Mouse (Mus musculus) CH12.LX (cell line): Measurements from ENCODE around the gene Arhgef3. TPM values are rescaled to one million over a fixed set of nuclear protein-coding genes. Genes with fewer than 3 reads are reported as not detected.

Source experiments
- DNase-seq: peaks from one replicate; pipeline ENCODE4 v3.0.0-alpha.2; 2013; ENCODE audit errors: extremely low read depth
- H3K27ac ChIP-seq: 2 replicates; pipeline ENCODE4 v1.5.1; 2012; ENCODE audit warnings: low read depth, mild to moderate bottlenecking, control low read depth, moderate library complexity; ENCODE audit not compliant: insufficient read depth
- H3K27me3 ChIP-seq: replicated peaks from 2 replicates; pipeline ENCODE3; 2012; ENCODE audit warnings: inconsistent platforms
- H3K36me3 ChIP-seq, 2 experiments: replicated peaks in 1 of 2; 2 replicates each; pipeline versions ENCODE3 to v1.6.1; 2012; ENCODE audit warnings: inconsistent platforms in 1 of 2, low read length in 1 of 2, mild to moderate bottlenecking in 1 of 2, mixed read lengths in 1 of 2, moderate library complexity in 1 of 2; ENCODE audit not compliant: control insufficient read depth in 1 of 2, insufficient read depth in 1 of 2
- H3K4me1 ChIP-seq, 2 experiments: 2 replicates each; pipeline ENCODE4 v1.6.1; 2012; ENCODE audit warnings: inconsistent platforms in 1 of 2, moderate library complexity in 1 of 2; ENCODE audit not compliant: insufficient read depth in 2 of 2, control insufficient read depth in 1 of 2
- H3K4me2 ChIP-seq: 2 replicates; pipeline ENCODE4 v1.6.1; 2012; ENCODE audit warnings: low read depth, mild to moderate bottlenecking, control low read depth; ENCODE audit not compliant: poor library complexity, insufficient read depth, severe bottlenecking
- H3K4me3 ChIP-seq, 3 experiments: fragments of 150-350 bp in 1 of 3; sonication (generic) in 1 of 3; replicated peaks in 1 of 3; 2 replicates each; pipeline versions ENCODE3 to v1.5.1; 2011 to 2012; ENCODE audit warnings: low read depth in 2 of 3, low read length in 2 of 3, mild to moderate bottlenecking in 2 of 3, moderate library complexity in 2 of 3, control low read depth in 1 of 3, improper control_type of control experiment in 1 of 3, inconsistent platforms in 1 of 3, mixed read lengths in 1 of 3; ENCODE audit not compliant: poor library complexity in 1 of 3
- H3K79me2 ChIP-seq: replicated peaks from 2 replicates; pipeline ENCODE4 v1.6.1; 2012; ENCODE audit warnings: mild to moderate bottlenecking, moderate library complexity; ENCODE audit not compliant: control insufficient read depth, poor library complexity, insufficient read depth, severe bottlenecking; ENCODE audit errors: extremely low read depth
- H3K9ac ChIP-seq: 2 replicates; pipeline ENCODE4 v1.6.1; 2012; ENCODE audit warnings: low read depth, mild to moderate bottlenecking, control low read depth, moderate library complexity; ENCODE audit not compliant: insufficient read depth
- H3K9me3 ChIP-seq: replicated peaks from 2 replicates; pipeline ENCODE3; 2012; ENCODE audit warnings: low read length, inconsistent platforms, mixed read lengths
- CHD1 ChIP-seq: IDR thresholded peaks from 2 replicates; pipeline ENCODE4 v1.6.1; 2012; ENCODE audit warnings: low read depth, low read length, improper control_type of control experiment, inconsistent platforms
- CTCF ChIP-seq, 2 experiments: IDR thresholded peaks in 1 of 2; conservative IDR thresholded peaks in 1 of 2; 2 replicates each; pipeline ENCODE4 v1.5.1; 2011 to 2012; ENCODE audit warnings: low read depth in 2 of 2, low read length in 2 of 2, improper control_type of control experiment in 1 of 2, inconsistent platforms in 1 of 2, mild to moderate bottlenecking in 1 of 2, moderate library complexity in 1 of 2
- E2F4 ChIP-seq: IDR thresholded peaks from 2 replicates; pipeline ENCODE4 v1.6.1; 2011; ENCODE audit warnings: low read depth, low read length, improper control_type of control experiment; ENCODE audit not compliant: insufficient replicate concordance
- EP300 ChIP-seq: IDR thresholded peaks from 2 replicates; pipeline ENCODE4 v1.6.1; 2011; ENCODE audit warnings: low read length, improper control_type of control experiment
- ETS1 ChIP-seq: conservative IDR thresholded peaks from 2 replicates; pipeline ENCODE4 v1.6.1; 2012; ENCODE audit warnings: low read depth, mild to moderate bottlenecking, inconsistent platforms, low read length, improper control_type of control experiment, moderate library complexity
- GABPA ChIP-seq: IDR thresholded peaks from 2 replicates; pipeline ENCODE4 v1.6.1; 2012; ENCODE audit warnings: low read depth, low read length, improper control_type of control experiment, inconsistent platforms; ENCODE audit not compliant: insufficient replicate concordance
- MAFK ChIP-seq: IDR thresholded peaks from 2 replicates; pipeline ENCODE4 v1.6.1; 2011; ENCODE audit warnings: low read length, improper control_type of control experiment; ENCODE audit not compliant: insufficient replicate concordance
- MAX ChIP-seq: IDR thresholded peaks from 2 replicates; pipeline ENCODE4 v1.6.1; 2011; ENCODE audit warnings: low read length, improper control_type of control experiment
- MAZ ChIP-seq: IDR thresholded peaks from 2 replicates; pipeline ENCODE4 v1.6.1; 2012; ENCODE audit warnings: low read depth, mild to moderate bottlenecking, inconsistent platforms, low read length, improper control_type of control experiment, moderate library complexity
- MEF2A ChIP-seq: IDR thresholded peaks from 2 replicates; pipeline ENCODE4 v1.6.1; 2014; ENCODE audit warnings: low read depth, mild to moderate bottlenecking, inconsistent platforms, low read length, improper control_type of control experiment, borderline replicate concordance
- MXI1 ChIP-seq: IDR thresholded peaks from 2 replicates; pipeline ENCODE4 v1.6.1; 2011; ENCODE audit warnings: mild to moderate bottlenecking, low read depth, low read length, improper control_type of control experiment
- NRF1 ChIP-seq: IDR thresholded peaks from 2 replicates; pipeline ENCODE4 v1.6.1; 2014; ENCODE audit warnings: low read depth, mild to moderate bottlenecking, inconsistent platforms, low read length, improper control_type of control experiment, moderate library complexity
- PAX5 ChIP-seq: IDR thresholded peaks from 2 replicates; pipeline ENCODE4 v1.6.1; 2012; ENCODE audit warnings: low read length, inconsistent platforms, mixed read lengths
- POLR2A ChIP-seq: IDR thresholded peaks from 2 replicates; pipeline ENCODE4 v1.6.1; 2011; ENCODE audit warnings: low read depth, mild to moderate bottlenecking, improper control_type of control experiment, low read length
- POLR2AphosphoS2 ChIP-seq: IDR thresholded peaks from 2 replicates; pipeline ENCODE4 v1.6.1; 2011; ENCODE audit warnings: low read depth, low read length, improper control_type of control experiment
- RCOR1 ChIP-seq: conservative IDR thresholded peaks from 2 replicates; pipeline ENCODE4 v1.6.1; 2012; ENCODE audit warnings: low read depth, mild to moderate bottlenecking, inconsistent platforms, low read length, improper control_type of control experiment
- SIN3A ChIP-seq: IDR thresholded peaks from 2 replicates; pipeline ENCODE4 v1.6.1; 2012; ENCODE audit warnings: low read length, improper control_type of control experiment, inconsistent platforms
- SMC3 ChIP-seq: IDR thresholded peaks from 2 replicates; pipeline ENCODE4 v1.6.1; 2011; ENCODE audit warnings: low read depth, low read length, improper control_type of control experiment
- TBP ChIP-seq: conservative IDR thresholded peaks from 2 replicates; pipeline ENCODE4 v1.6.1; 2011; ENCODE audit warnings: low read depth, low read length, improper control_type of control experiment
- TCF12 ChIP-seq: IDR thresholded peaks from 2 replicates; pipeline ENCODE4 v1.6.1; 2014; ENCODE audit warnings: low read depth, mild to moderate bottlenecking, inconsistent platforms, low read length, improper control_type of control experiment
- USF1 ChIP-seq: IDR thresholded peaks from 2 replicates; pipeline ENCODE4 v1.6.1; 2014; ENCODE audit warnings: low read depth, mild to moderate bottlenecking, inconsistent platforms, low read length, improper control_type of control experiment
- USF2 ChIP-seq: conservative IDR thresholded peaks from 2 replicates; pipeline ENCODE4 v1.6.1; 2011; ENCODE audit warnings: low read depth, low read length, improper control_type of control experiment
- ZKSCAN1 ChIP-seq: IDR thresholded peaks from 2 replicates; pipeline ENCODE4 v1.6.1; 2012; ENCODE audit warnings: low read depth, inconsistent platforms, low read length, improper control_type of control experiment, borderline replicate concordance
- dilution Hi-C: fragments of 300-500 bp; cut with MboI; formaldehyde crosslinking; loops from 2 replicates; pipeline ENCODE4 v1.14.3; 2020; ENCODE audit warnings: low sequenced_read_pairs; ENCODE audit not compliant: extremely low pct_unique_long_range_greater_than_20kb, extremely low pct_ligation_motif_present
- in situ Hi-C: fragments of 300-500 bp; cut with MboI; formaldehyde crosslinking; loops from 3 replicates; pipeline ENCODE4 v1.14.3; 2019; ENCODE audit warnings: low sequenced_read_pairs, low pct_ligation_motif_present, low pct_unique_long_range_greater_than_20kb, mixed read lengths
- polyA plus RNA-seq: library from polyadenylated mRNA; unstranded; fragments of >175 nt; gene quantifications from 2 replicates; pipeline ENCODE4 v1.2.1, GENCODE M21; 2012; ENCODE audit warnings: low read depth; ENCODE audit not compliant: insufficient read length
- total RNA-seq, 2 experiments: library from RNA; depleted of rRNA; stranded (reverse); fragments of 300-350 nt in 1 of 2; fragments of >200 nt in 1 of 2; gene quantifications; 2 replicates each; pipeline ENCODE4 v1.2.3; 2012 to 2014

The Arhgef3 gene
- total and polyA plus RNA-seq, 3 experiments: 0.51 to 0.64 (median 0.62) TPM

DNA sequence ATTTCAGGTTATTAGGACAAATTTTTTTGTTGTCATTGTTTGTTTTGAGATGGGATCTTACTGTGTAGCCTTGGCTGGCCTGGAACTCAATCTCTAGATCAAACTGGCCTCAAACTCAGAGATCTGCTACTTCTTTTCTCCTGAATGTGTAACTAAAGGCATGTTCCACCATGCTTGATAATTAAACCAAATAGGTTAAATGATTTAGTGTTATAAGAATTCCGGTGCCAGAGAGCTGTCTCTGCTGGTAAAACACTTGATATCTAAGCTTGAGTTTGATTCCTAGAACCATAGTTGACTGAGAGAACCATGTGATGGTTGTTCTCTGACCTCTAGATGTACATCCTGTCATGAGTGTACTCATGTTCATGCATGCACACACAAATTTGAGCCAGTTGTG lies 321.4 kb downstream of the Arhgef3 start:
- Histone ChIP-seq H3K79me2 (peaks cover 5% of the 10 kb centered on the region; the same call in 1 of the 2 replicates), H3K4me3 (no peak overlapping the region), H3K36me3 (peaks cover 4 to 31% of the 10 kb centered on the region in 2 experiments), H3K4me1 (peaks cover 0 to 9% of the 10 kb centered on the region in 2 experiments; a peak in 1 of 4 replicates), H3K4me2 (no peak overlapping the region), H3K27me3 (no peaks in the 10 kb centered on the region), H3K9me3 (peaks cover 3% of the 10 kb centered on the region), H3K9ac (no peak overlapping the region), H3K27ac (no peak overlapping the region)
- DNase-seq: no peak
- dilution Hi-C loops: no loop called here
- no peak for TF ChIP-seq MAFK
- TF ChIP-seq E2F4: no peak
- TF ChIP-seq EP300: no peak
- TF ChIP-seq MAX: no peak
- no peak for TF ChIP-seq RCOR1
- TF ChIP-seq ETS1: no peak
- TF ChIP-seq CHD1: no peak
- no peak for TF ChIP-seq SIN3A
- TF ChIP-seq SMC3: no peak
- no peak for TF ChIP-seq MAZ
- TF ChIP-seq CTCF (conservative IDR thresholded peaks at IDR 0.05 in 1 of 2, IDR thresholded peaks at IDR 0.05 in 1 of 2; ENCODE audit: low read depth in 2 of 2, low read length in 2 of 2): no peak
- TF ChIP-seq MEF2A: no peak
- TF ChIP-seq USF2: no peak
- TF ChIP-seq PAX5: no peak
- no peak for TF ChIP-seq POLR2A
- TF ChIP-seq MXI1: no peak
- no peak for TF ChIP-seq TCF12
- TF ChIP-seq POLR2AphosphoS2: no peak
- TF ChIP-seq TBP: no peak
- in situ Hi-C loops: no loop called here

GRCm38 (mm10) chr14:27436826-27437225 lies 322.1 kb downstream of the Arhgef3 start:
- dilution Hi-C loops: no loop called here
- no peak overlapping the region for H3K27ac ChIP-seq
- peaks cover under 1% of the 10 kb centered on the region for H3K9me3 ChIP-seq
- H3K9ac ChIP-seq: no peak overlapping the region
- H3K27me3 ChIP-seq: no peaks in the 10 kb centered on the region
- in situ Hi-C loops: no loop called here
- TF ChIP-seq NRF1 (no peak), ZKSCAN1 (no peak), CHD1 (no peak), SMC3 (no peak), MXI1 (no peak), GABPA (no peak), ETS1 (no peak), TBP (no peak), USF1 (no peak)
- peaks cover 0 to 9% of the 10 kb centered on the region in 2 experiments; a peak in 1 of 4 replicates for H3K4me1 ChIP-seq
- H3K79me2 ChIP-seq: peaks cover 3% of the 10 kb centered on the region; the same call in 1 of the 2 replicates
- no peak overlapping the region for H3K4me3 ChIP-seq
- H3K4me2 ChIP-seq: no peak overlapping the region
- H3K36me3 ChIP-seq: peaks cover 4 to 27% of the 10 kb centered on the region in 2 experiments
- DNase-seq: no peak
